Mouse (Mus musculus): Measurements from ENCODE around the gene Gna13. TPM values are rescaled to one million over a fixed set of nuclear protein-coding genes. Genes with fewer than 3 reads are reported as not detected.
A peak's percentile ranks its signal among the peaks of the same experiment; 100 is the strongest.

Gna13 gene
- 14.1 and 15.6 TPM in 2 replicates for polyA plus RNA-seq (2015; fragmentation: Nextera tagmentation; extraction: Ambion mirVana)

DNA sequence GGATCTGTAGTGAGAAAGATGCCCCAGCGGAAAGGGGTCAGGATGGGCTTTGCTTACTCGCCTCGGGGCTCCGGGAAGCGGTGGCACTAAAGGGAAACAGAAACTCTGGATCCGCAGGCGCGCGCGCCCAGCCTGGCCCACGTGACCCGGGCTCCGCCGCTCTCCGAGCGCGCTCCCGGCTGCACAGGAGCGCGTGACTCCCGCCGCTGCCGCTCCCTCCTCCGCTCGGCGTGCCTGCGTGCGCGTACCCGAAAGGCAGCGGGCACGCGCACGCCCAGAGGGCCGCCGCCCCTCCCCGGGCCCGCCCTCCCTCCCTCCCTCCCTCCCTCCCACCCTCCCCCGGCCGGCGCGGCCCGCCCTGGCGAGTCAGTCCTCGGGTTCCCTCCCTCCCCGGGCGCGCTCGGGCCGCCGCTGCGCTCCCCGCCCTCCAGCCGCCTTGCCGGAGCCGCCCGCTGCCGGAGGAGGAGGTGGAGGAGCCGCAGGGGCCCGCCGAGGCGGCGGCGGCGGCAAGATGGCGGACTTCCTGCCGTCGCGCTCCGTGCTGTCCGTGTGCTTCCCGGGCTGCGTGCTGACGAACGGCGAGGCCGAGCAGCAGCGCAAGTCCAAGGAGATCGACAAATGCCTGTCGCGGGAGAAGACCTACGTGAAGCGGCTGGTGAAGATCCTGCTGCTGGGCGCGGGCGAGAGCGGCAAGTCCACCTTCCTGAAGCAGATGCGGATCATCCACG is at the start of gene Gna13:
TSS of gene Gna13 (plus strand) at position 369 of the 728 bp plus-strand sequence.
- Histone ChIP-seq H3K4me2 (ENCODE audit: low read depth, low read length) (peak within 1 kb of the TSS; percentile 92), H3K4me3 (ENCODE audit: low read depth, low read length) (peak within 1 kb of the TSS; percentile 73), H3K4me1 (ENCODE audit: control insufficient read depth, low read depth, low read length) (peaks cover 43% of the 10 kb centered on the region), H3K9me3 (replicated peaks; ENCODE audit: control insufficient read depth, low read length) (no peaks in the 10 kb centered on the region), H3K9ac (ENCODE audit: low read depth, low read length) (peak within 1 kb of the TSS; percentile 96), H3K36me3 (ENCODE audit: control insufficient read depth, insufficient read depth) (peaks cover 6% of the 10 kb centered on the region; the same call in 1 of the 2 replicates), H3K27ac (ENCODE audit: low read length) (peak within 1 kb of the TSS; percentile 97), H3K27me3 (ENCODE audit: control insufficient read depth, insufficient read depth, low read depth, low read length) (no peaks in the 10 kb centered on the region)
- ATAC-seq (ENCODE audit: low read depth) = peak; percentile 92
- under 1% methylated on average over 70 of the region's 89 CpGs for WGBS (ENCODE audit: insufficient replicate concordance)

DNA sequence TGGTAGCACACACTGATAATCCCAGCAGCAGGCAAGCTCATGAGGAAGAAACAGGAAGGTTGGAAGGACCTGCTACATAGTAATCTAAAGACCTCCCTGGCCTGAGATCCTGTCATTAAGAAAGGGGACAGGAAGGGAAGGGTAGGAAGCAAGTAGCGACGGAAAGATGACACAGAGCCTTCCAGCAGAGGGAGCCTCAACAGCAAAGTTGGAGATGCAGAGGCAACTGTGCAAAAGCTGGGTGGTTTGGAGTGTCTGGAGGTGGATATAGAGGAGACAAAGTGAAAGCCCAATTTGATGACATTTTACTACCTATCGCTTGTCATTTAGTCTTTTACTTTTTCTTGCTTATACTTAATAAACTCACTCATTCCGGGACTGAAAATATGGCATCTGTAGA is 45.7 kb upstream of the Gna13 start:
- Histone ChIP-seq H3K36me3 (ENCODE audit: control insufficient read depth, insufficient read depth) (no peaks in the 10 kb centered on the region), H3K27ac (ENCODE audit: low read length) (no peak overlapping the region), H3K4me1 (ENCODE audit: control insufficient read depth, low read depth, low read length) (no peaks in the 10 kb centered on the region), H3K9me3 (replicated peaks; ENCODE audit: control insufficient read depth, low read length) (no peaks in the 10 kb centered on the region), H3K27me3 (ENCODE audit: control insufficient read depth, insufficient read depth, low read depth, low read length) (no peaks in the 10 kb centered on the region; the same call in 1 of the 2 replicates), H3K4me2 (ENCODE audit: low read depth, low read length) (no peak overlapping the region), H3K9ac (ENCODE audit: low read depth, low read length) (no peak overlapping the region), H3K4me3 (ENCODE audit: low read depth, low read length) (no peak overlapping the region)
- 23% methylated on average over 4 of the region's 4 CpGs for WGBS (ENCODE audit: insufficient replicate concordance)
- no peak for ATAC-seq (ENCODE audit: low read depth)

DNA sequence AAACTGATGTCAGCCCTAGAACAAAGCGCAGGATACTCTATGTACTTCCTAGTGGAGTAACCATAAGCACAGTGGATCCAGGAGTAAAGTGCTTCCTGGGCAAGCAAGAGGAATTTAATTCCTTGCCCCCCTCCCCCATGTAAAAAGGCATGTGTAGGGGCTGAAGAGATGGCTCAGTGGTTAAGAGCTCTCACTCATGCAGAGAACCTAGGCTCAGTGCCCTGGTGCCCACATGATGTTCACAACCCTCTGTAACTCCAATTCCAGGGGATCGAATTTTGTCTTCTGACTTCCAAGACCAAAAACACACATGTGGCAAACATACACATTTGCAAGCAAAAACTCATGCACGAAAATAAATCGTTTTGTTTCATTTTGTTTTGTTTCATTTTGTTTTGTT is 43.2 kb upstream of the Gna13 start:
- WGBS (ENCODE audit: insufficient replicate concordance) = 63% methylated on average over 4 of the region's 4 CpGs
- H3K9ac ChIP-seq (ENCODE audit: low read depth, low read length) = no peak overlapping the region
- no peaks in the 10 kb centered on the region for H3K9me3 ChIP-seq (replicated peaks; ENCODE audit: control insufficient read depth, low read length)
- H3K36me3 ChIP-seq (ENCODE audit: control insufficient read depth, insufficient read depth) = no peaks in the 10 kb centered on the region
- no peaks in the 10 kb centered on the region for H3K4me1 ChIP-seq (ENCODE audit: control insufficient read depth, low read depth, low read length)
- no peaks in the 10 kb centered on the region for H3K27me3 ChIP-seq (ENCODE audit: control insufficient read depth, insufficient read depth, low read depth, low read length)
- no peak for ATAC-seq (ENCODE audit: low read depth)
- no peak overlapping the region for H3K4me2 ChIP-seq (ENCODE audit: low read depth, low read length)
- no peak overlapping the region for H3K4me3 ChIP-seq (ENCODE audit: low read depth, low read length)
- H3K27ac ChIP-seq (ENCODE audit: low read length) = no peak overlapping the region

DNA sequence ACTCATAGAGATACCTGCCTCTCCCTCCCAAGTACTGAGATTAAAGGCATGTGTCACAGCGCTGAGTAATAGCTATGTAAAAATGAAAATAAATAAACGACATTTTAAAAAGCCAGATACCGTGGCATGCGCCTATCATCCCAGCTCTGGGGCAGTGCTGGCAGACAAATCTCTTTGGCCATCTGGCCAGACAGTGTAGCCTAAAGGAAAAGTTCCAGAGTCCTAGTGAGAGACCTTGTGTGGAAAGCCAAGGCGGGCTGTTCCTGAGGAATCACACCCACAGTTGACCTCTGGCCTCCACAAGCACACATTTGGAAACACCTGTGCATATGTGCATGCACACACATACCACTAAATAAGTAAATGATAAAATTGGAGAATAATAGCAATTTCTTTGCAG is 42.7 kb upstream of the Gna13 start:
- H3K4me2 ChIP-seq (ENCODE audit: low read depth, low read length) = no peak overlapping the region
- H3K9me3 ChIP-seq (replicated peaks; ENCODE audit: control insufficient read depth, low read length) = no peaks in the 10 kb centered on the region
- H3K9ac ChIP-seq (ENCODE audit: low read depth, low read length) = no peak overlapping the region
- ATAC-seq (ENCODE audit: low read depth) = no peak
- no peaks in the 10 kb centered on the region for H3K36me3 ChIP-seq (ENCODE audit: control insufficient read depth, insufficient read depth)
- no peak overlapping the region for H3K4me3 ChIP-seq (ENCODE audit: low read depth, low read length)
- no peak overlapping the region for H3K27ac ChIP-seq (ENCODE audit: low read length)
- H3K4me1 ChIP-seq (ENCODE audit: control insufficient read depth, low read depth, low read length) = no peaks in the 10 kb centered on the region
- WGBS (ENCODE audit: insufficient replicate concordance) = 64% methylated on average over 5 of the region's 5 CpGs
- no peaks in the 10 kb centered on the region for H3K27me3 ChIP-seq (ENCODE audit: control insufficient read depth, insufficient read depth, low read depth, low read length)

DNA sequence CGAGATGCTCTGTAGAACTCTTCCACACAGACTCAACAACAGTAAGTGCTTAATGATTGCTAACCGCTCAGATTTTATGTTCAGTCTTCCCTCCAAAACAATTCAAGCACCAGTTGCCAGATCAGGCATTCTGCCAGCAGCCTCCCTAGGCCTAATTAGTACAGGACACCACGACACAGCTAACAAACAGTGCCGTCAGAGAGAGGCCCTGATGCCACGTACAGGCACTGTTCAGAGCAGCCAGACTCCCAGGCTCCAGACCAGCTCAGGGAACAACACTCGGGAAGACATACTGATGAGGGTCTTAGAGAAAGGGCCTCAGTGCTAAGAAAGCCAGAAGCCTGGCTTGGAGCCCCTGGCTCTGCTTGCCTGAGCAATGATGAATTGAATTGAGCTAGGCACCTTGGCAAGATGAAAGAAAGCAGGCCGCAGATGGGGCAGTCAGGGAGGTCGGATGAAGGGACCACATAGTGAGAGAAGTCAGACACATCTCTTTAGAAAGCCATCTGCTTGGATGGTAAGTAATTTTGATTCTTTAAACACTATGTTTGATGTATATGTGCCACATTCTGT is 42.2 kb upstream of the Gna13 start:
- no peak overlapping the region for H3K4me3 ChIP-seq (ENCODE audit: low read depth, low read length)
- no peaks in the 10 kb centered on the region for H3K36me3 ChIP-seq (ENCODE audit: control insufficient read depth, insufficient read depth)
- no peak overlapping the region for H3K4me2 ChIP-seq (ENCODE audit: low read depth, low read length)
- H3K27me3 ChIP-seq (ENCODE audit: control insufficient read depth, insufficient read depth, low read depth, low read length) = no peaks in the 10 kb centered on the region
- H3K27ac ChIP-seq (ENCODE audit: low read length) = no peak overlapping the region
- no peaks in the 10 kb centered on the region for H3K9me3 ChIP-seq (replicated peaks; ENCODE audit: control insufficient read depth, low read length)
- H3K4me1 ChIP-seq (ENCODE audit: control insufficient read depth, low read depth, low read length) = no peaks in the 10 kb centered on the region
- WGBS (ENCODE audit: insufficient replicate concordance) = 64% methylated on average over 8 of the region's 8 CpGs
- H3K9ac ChIP-seq (ENCODE audit: low read depth, low read length) = no peak overlapping the region
- ATAC-seq (ENCODE audit: low read depth) = no peak

DNA sequence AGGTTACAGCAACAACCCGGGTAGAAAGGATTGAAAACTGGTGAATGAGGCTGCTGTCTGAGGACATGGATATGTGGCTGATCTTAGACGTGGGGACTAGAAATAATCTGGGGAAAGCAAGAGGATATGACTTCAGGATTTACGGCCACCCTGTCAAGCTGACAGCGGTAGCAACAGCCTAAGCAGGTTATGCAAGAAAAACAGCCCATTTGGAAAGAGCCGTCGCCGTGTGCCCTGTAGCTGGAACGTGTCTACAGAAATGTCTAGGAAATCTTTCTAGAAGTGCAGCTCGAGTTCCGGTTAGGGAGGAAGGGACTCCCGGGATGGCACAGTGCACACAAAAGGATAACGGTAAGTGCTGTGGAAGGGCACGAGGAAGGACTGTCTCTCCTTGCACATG is 36.4 kb upstream of the Gna13 start:
- Histone ChIP-seq H3K9me3 (replicated peaks; ENCODE audit: control insufficient read depth, low read length) (no peaks in the 10 kb centered on the region), H3K27me3 (ENCODE audit: control insufficient read depth, insufficient read depth, low read depth, low read length) (no peaks in the 10 kb centered on the region), H3K36me3 (ENCODE audit: control insufficient read depth, insufficient read depth) (no peaks in the 10 kb centered on the region), H3K9ac (ENCODE audit: low read depth, low read length) (no peak overlapping the region), H3K4me2 (ENCODE audit: low read depth, low read length) (no peak overlapping the region), H3K27ac (ENCODE audit: low read length) (no peak overlapping the region), H3K4me1 (ENCODE audit: control insufficient read depth, low read depth, low read length) (peaks cover 3% of the 10 kb centered on the region; the same call in 1 of the 2 replicates), H3K4me3 (ENCODE audit: low read depth, low read length) (no peak overlapping the region)
- no peak for ATAC-seq (ENCODE audit: low read depth)
- WGBS (ENCODE audit: insufficient replicate concordance) = 45% methylated on average over 13 of the region's 13 CpGs

DNA sequence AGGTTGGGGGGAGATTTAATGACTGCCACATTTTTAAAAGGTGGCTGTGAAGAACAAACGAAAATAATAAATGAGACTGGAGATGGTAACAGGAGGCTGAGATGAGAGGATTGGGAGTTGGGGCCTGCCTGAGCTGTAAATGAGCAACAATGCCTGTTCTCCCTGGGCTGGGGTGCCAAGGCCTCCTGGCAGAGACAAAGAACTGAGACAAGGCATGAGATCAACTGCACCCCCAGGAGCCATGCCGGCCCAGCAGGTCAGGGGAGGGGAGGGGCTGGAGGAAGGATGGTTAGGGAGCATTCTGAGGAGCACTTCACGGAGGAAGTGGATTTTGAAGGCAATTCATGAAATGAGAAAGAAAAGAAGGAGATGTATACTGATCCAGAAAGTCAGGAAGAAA is 35.2 kb upstream of the Gna13 start:
- no peak overlapping the region for H3K4me3 ChIP-seq (ENCODE audit: low read depth, low read length)
- WGBS (ENCODE audit: insufficient replicate concordance) = 40% methylated on average over 3 of the region's 3 CpGs
- no peaks in the 10 kb centered on the region for H3K27me3 ChIP-seq (ENCODE audit: control insufficient read depth, insufficient read depth, low read depth, low read length)
- H3K4me1 ChIP-seq (ENCODE audit: control insufficient read depth, low read depth, low read length) = peaks cover 7% of the 10 kb centered on the region; the same call in 1 of the 2 replicates
- H3K4me2 ChIP-seq (ENCODE audit: low read depth, low read length) = no peak overlapping the region
- H3K9me3 ChIP-seq (replicated peaks; ENCODE audit: control insufficient read depth, low read length) = no peaks in the 10 kb centered on the region
- no peaks in the 10 kb centered on the region for H3K36me3 ChIP-seq (ENCODE audit: control insufficient read depth, insufficient read depth)
- ATAC-seq (ENCODE audit: low read depth) = no peak
- no peak overlapping the region for H3K27ac ChIP-seq (ENCODE audit: low read length)
- no peak overlapping the region for H3K9ac ChIP-seq (ENCODE audit: low read depth, low read length)

DNA sequence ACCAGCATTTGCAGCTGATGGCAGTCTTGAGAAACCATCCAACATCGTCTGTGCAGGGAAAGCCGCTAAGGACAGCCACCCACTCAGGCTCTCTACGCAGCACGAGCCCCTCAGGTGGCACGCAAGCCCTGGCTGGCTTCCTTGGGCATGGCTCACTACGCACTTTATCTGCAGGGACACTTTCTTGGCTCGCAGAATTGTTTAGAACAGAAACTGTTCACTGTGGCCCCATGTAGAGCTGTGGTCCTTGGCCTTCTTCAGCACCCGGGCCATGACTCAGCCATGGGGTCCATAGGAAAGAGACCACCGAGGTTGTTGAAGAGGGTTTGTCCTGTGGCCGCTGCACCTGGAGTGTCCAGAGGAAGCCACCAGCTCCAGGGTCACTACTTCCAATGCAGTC is 34.7 kb upstream of the Gna13 start:
- no peak for ATAC-seq (ENCODE audit: low read depth)
- H3K36me3 ChIP-seq (ENCODE audit: control insufficient read depth, insufficient read depth) = no peaks in the 10 kb centered on the region
- no peaks in the 10 kb centered on the region for H3K9me3 ChIP-seq (replicated peaks; ENCODE audit: control insufficient read depth, low read length)
- no peak overlapping the region for H3K4me2 ChIP-seq (ENCODE audit: low read depth, low read length)
- no peaks in the 10 kb centered on the region for H3K27me3 ChIP-seq (ENCODE audit: control insufficient read depth, insufficient read depth, low read depth, low read length)
- peaks cover 7% of the 10 kb centered on the region; the same call in 1 of the 2 replicates for H3K4me1 ChIP-seq (ENCODE audit: control insufficient read depth, low read depth, low read length)
- 66% methylated on average over 10 of the region's 10 CpGs for WGBS (ENCODE audit: insufficient replicate concordance)
- no peak overlapping the region for H3K27ac ChIP-seq (ENCODE audit: low read length)
- no peak overlapping the region for H3K9ac ChIP-seq (ENCODE audit: low read depth, low read length)
- H3K4me3 ChIP-seq (ENCODE audit: low read depth, low read length) = no peak overlapping the region

DNA sequence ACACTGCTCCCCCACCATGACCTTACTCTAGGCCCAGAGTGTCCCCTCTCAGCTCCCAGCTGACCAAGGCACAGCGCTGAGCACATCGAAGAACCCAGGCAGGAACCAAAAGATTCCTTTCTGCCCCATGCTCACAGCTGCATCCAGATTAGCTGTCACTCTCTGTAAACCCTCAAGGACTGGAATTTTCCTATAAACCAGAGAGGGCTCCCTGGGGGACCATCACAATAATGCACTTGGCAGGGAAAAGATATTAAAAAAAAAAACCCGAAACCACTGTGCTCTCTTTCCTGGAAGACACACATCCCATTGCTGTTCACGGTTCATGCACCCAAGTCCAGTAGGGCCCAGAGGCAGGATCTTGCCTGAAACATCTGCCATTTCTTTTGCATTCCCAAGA is 33.3 kb upstream of the Gna13 start:
- no peak overlapping the region for H3K27ac ChIP-seq (ENCODE audit: low read length)

More for the DNA sequence above, 33.3 kb upstream of the Gna13 start:
- H3K4me3 ChIP-seq (ENCODE audit: low read depth, low read length) = no peak overlapping the region
- no peak for ATAC-seq (ENCODE audit: low read depth)
- H3K27me3 ChIP-seq (ENCODE audit: control insufficient read depth, insufficient read depth, low read depth, low read length) = no peaks in the 10 kb centered on the region
- H3K9me3 ChIP-seq (replicated peaks; ENCODE audit: control insufficient read depth, low read length) = no peaks in the 10 kb centered on the region
- WGBS (ENCODE audit: insufficient replicate concordance) = 57% methylated on average over 4 of the region's 4 CpGs
- H3K9ac ChIP-seq (ENCODE audit: low read depth, low read length) = no peak overlapping the region
- no peak overlapping the region for H3K4me2 ChIP-seq (ENCODE audit: low read depth, low read length)
- H3K36me3 ChIP-seq (ENCODE audit: control insufficient read depth, insufficient read depth) = no peaks in the 10 kb centered on the region
- peaks cover 7% of the 10 kb centered on the region; the same call in 1 of the 2 replicates for H3K4me1 ChIP-seq (ENCODE audit: control insufficient read depth, low read depth, low read length)
